Mouse (Mus musculus) c-Kit-negative CD71-positive TER-119-positive erythroid progenitor cells, embryonic 14.5 days (primary cell): ENCODE measurements around the gene Dync1h1.
"Not testable (repeated sequence)": the region's sequence is repeated elsewhere in the genome, so short reads cannot be mapped to it uniquely, and the experiment has no call there.

Experiments
- DNase-seq: peaks from one replicate; pipeline ENCODE4 v3.0.0-alpha.2; 2013; ENCODE audit warnings: low read depth, low spot score

The Dync1h1 gene

GRCm38 (mm10) chr12:110606676-110607075, 5.4 kb downstream of the Dync1h1 start:
- DNase-seq = no peak

GRCm38 (mm10) chr12:110608460-110609152, 7.4 kb downstream of the Dync1h1 start:
- no peak for DNase-seq

- DNase-seq = no peak
These were observed 7.9 kb downstream of the Dync1h1 start for GRCm38 (mm10) chr12:110609153-110609497.

GRCm38 (mm10) chr12:110610713-110611112, 9.5 kb downstream of the Dync1h1 start:
- DNase-seq = no peak

- DNase-seq = no peak
These were observed 28.8 kb downstream of the Dync1h1 start for GRCm38 (mm10) chr12:110630056-110630455.

- no peak for DNase-seq
These were observed 35.0 kb downstream of the Dync1h1 start for GRCm38 (mm10) chr12:110636293-110636692.

GRCm38 (mm10) chr12:110637507-110638114, 36.4 kb downstream of the Dync1h1 start:
- DNase-seq = no peak

- no peak for DNase-seq
These were observed 49.0 kb downstream of the Dync1h1 start for GRCm38 (mm10) chr12:110650241-110650641.

GRCm38 (mm10) chr12:110651464-110651863, 50.2 kb downstream of the Dync1h1 start:
- no peak for DNase-seq

GRCm38 (mm10) chr12:110661746-110662145, 60.5 kb downstream of the Dync1h1 start:
- no peak for DNase-seq

- no peak for DNase-seq
These were observed 66.3 kb downstream of the Dync1h1 start for GRCm38 (mm10) chr12:110667466-110668077.

GRCm38 (mm10) chr12:110674243-110674642, 73.0 kb downstream of the Dync1h1 start:
- DNase-seq = no peak

- DNase-seq = no peak
These were observed 79.9 kb downstream of the Dync1h1 start for GRCm38 (mm10) chr12:110681191-110681590.

GRCm38 (mm10) chr12:110681878-110682277, 80.6 kb downstream of the Dync1h1 start:
- DNase-seq = no peak

- DNase-seq = no peak
These were observed 81.5 kb downstream of the Dync1h1 start, which contains the start of gene 1700001K19Rik for GRCm38 (mm10) chr12:110682561-110683299. 1700001K19Rik (minus strand) TSS chr12:110682619.

- no peak for DNase-seq
These were observed 82.3 kb downstream of the Dync1h1 start for GRCm38 (mm10) chr12:110683580-110683979.

GRCm38 (mm10) chr12:110687894-110688734, 86.9 kb downstream of the Dync1h1 start:
- no peak for DNase-seq

- not testable (repeated sequence) for DNase-seq
These were observed 87.7 kb downstream of the Dync1h1 start for GRCm38 (mm10) chr12:110688921-110689320.

GRCm38 (mm10) chr12:110689919-110690643, 88.8 kb downstream of the Dync1h1 start:
- DNase-seq = no peak

GRCm38 (mm10) chr12:110693378-110693777, 92.1 kb downstream of the Dync1h1 start:
- DNase-seq = not testable (repeated sequence)
